Mouse (Mus musculus): ENCODE measurements around the gene Rapgef4.

GRCm38 (mm10) chr2:72095002-72095401, 114.0 kb downstream of the Rapgef4 start:
- no peak for TF ChIP-seq POLR2A (IDR thresholded peaks at IDR 0.05; ENCODE audit: control insufficient read depth, extremely low read depth, insufficient read depth, low read length, poor library complexity)
- no peak for TF ChIP-seq CTCF (IDR thresholded peaks at IDR 0.05; ENCODE audit: borderline replicate concordance, control insufficient read depth, extremely low read depth, insufficient read depth, low read length, poor library complexity)

All from thymus, adult 2 months (tissue).